Mouse (Mus musculus) layer of hippocampus, adult 2 months (tissue): ENCODE results near the gene Pum3. TPM values are rescaled to one million over a fixed set of nuclear protein-coding genes. Genes with fewer than 3 reads are reported as not detected.
"Not testable (repeated sequence)": the region's sequence is repeated elsewhere in the genome, so short reads cannot be mapped to it uniquely, and the experiment has no call there.

ENCODE experiments used
- DNase-seq, 2 experiments: peaks; one replicate each; pipeline ENCODE4 v3.0.0; 2022; ENCODE audit warnings: low spot score in 2 of 2
- H3K27ac ChIP-seq: fragments of 200-600 bp; 2 replicates; pipeline ENCODE4 v1.8.1; 2022
- H3K4me3 ChIP-seq: fragments of 200-600 bp; 2 replicates; pipeline ENCODE4 v1.8.1; 2022; ENCODE audit warnings: mild to moderate bottlenecking
- CTCF ChIP-seq: fragments of 200-600 bp; conservative IDR thresholded peaks from 2 replicates; pipeline ENCODE4 v1.8.1; 2022; ENCODE audit warnings: antibody characterized with exemption, mild to moderate bottlenecking, moderate library complexity
- total RNA-seq, 2 experiments: library from RNA; stranded (reverse); gene quantifications; 2 replicates each; pipeline ENCODE4 v1.2.3; 2021

Pum3 gene
- total RNA-seq, 2 experiments from 2014 or later: 50.5 to 52.3 TPM

DNA sequence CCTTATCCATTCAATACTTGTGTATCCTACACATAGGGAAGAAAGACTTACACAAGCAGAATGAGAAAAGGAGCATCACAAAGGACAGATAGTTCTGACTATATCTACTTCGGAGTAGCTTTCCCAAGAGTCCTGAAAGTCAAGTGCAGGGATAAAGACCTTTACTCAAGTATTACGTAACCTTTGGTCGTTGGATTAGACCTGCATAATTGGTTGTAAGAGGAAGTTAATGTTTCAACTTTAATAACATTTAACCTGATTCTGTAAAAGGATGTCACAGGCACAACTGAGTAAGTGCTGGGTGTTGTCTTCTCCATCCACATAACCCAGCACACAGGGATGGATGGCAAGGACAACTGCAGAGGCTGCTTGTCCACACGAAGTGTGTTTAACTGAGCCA lies 18.3 kb downstream of the Pum3 start:
- TF ChIP-seq CTCF: no peak

DNA sequence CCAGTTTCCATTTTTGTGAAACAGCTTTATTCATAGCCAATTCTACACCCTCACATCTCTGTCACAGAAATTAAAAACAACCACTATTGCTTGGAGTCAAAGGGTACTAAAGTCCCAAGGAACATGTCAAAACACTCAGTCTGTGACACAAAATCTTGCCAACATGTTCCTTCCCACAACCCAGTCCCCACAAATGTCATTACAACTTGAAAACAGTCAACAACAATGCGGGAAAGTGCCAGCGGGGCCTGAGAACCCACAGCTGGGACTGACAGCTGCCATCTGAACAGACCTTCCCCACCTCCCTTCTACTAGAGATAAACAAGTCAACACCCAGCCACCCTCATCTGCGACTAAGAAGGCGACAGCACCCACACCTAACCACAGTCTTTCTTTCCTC lies 18.9 kb downstream of the Pum3 start:
- TF ChIP-seq CTCF: no peak
- Histone ChIP-seq H3K27ac (no peak overlapping the region), H3K4me3 (no peak overlapping the region)
- DNase-seq: no peak

More for the DNA sequence above, 18.3 kb downstream of the Pum3 start:
- H3K4me3 ChIP-seq: no peak overlapping the region
- DNase-seq: no peak
- no peak overlapping the region for H3K27ac ChIP-seq

DNA sequence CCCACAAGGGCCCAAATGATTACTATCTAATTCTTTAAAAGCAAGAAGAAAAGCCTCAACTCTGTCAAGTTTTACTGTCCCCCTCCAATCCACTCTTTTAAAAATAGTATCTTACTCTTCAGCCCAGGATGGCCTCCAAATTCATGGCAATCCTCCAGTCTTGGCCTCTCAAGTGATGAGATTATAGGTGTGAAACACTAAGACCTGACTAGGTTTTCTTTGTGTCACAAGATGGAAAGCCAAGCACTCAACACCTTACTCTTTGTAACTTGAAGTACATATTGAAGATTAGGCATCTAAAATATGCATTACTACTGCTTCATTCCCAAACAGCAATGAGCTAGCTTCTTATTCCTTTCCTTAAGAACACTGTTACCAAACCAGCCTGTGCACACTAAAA lies 19.8 kb downstream of the Pum3 start:
- no peak for TF ChIP-seq CTCF
- no peak for DNase-seq
- Histone ChIP-seq H3K27ac (no peak overlapping the region), H3K4me3 (no peak overlapping the region)

GRCm38 (mm10) chr19:27409196-27409595 lies 20.4 kb downstream of the Pum3 start:
- DNase-seq: no peak
- H3K27ac ChIP-seq: no peak overlapping the region
- TF ChIP-seq CTCF: no peak
- H3K4me3 ChIP-seq: no peak overlapping the region

GRCm38 (mm10) chr19:27397797-27398196 lies 31.8 kb downstream of the Pum3 start:
- H3K4me3 ChIP-seq: no peak overlapping the region
- H3K27ac ChIP-seq: no peak overlapping the region
- TF ChIP-seq CTCF: no peak
- no peak for DNase-seq

DNA sequence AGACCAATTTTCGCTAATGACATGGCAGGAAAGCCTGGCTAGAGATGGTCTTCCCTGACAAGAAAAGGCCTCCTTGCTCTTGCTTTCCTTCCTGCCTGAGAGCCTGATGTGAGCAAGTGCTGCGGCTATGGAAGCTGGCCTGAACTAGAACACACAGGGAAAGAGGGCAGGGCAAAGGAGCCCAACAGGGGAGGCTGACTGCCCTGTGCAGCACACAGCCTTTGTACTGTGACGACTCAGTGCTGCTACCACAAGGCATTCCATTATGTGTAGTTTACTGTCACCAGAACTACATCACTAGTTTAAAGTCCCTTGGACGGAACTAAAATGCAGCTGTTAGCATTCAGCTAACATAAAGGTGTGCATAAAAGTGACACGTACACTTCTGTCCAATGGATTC lies 32.4 kb downstream of the Pum3 start:
- DNase-seq: no peak
- H3K27ac ChIP-seq: no peak overlapping the region
- TF ChIP-seq CTCF: no peak
- H3K4me3 ChIP-seq: no peak overlapping the region

DNA sequence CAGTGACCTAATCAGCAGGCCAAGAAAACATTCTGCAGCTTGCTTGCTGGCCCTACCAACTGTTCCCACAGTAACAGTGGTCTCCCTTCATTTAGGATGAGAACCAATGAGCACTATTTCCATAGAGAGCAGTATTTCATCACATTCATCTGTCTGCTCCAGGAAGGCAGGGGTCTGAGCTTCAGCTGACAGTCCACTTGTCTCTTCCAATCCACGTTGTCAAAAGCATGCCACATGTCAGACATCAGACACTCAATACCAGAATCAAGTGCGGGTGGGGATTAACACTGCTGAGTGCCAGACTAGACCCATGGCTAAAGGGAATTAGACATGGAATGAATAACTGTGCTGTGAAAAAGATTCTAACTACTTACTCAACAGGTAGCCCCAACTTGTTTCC lies 32.9 kb downstream of the Pum3 start:
- Histone ChIP-seq H3K27ac (no peak overlapping the region), H3K4me3 (no peak overlapping the region)
- TF ChIP-seq CTCF: no peak
- no peak for DNase-seq

DNA sequence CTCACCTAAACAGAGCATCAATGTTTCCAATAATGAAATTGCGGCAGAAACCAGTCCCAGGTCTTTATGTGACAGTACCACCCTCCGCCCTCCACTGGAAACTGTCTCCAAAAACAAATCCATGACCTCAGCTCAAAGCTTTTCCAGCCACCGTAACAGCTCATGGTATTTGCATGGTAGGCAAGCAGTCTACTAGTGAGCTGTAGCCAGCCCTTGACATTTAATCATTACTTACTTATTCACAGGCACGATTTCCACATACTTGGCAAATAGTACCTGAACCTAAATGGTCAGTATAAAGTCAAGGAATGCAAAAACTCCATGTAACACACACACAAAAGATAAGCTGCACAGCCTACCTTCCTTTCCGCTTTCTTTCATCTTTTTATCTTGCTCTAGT lies 33.7 kb downstream of the Pum3 start:
- Histone ChIP-seq H3K4me3 (no peak overlapping the region), H3K27ac (no peak overlapping the region)
- no peak for TF ChIP-seq CTCF
- no peak for DNase-seq

GRCm38 (mm10) chr19:27395481-27395880 lies 34.1 kb downstream of the Pum3 start:
- Histone ChIP-seq H3K4me3 (no peak overlapping the region), H3K27ac (no peak overlapping the region)
- no peak for DNase-seq
- TF ChIP-seq CTCF: peak; percentile 58

DNA sequence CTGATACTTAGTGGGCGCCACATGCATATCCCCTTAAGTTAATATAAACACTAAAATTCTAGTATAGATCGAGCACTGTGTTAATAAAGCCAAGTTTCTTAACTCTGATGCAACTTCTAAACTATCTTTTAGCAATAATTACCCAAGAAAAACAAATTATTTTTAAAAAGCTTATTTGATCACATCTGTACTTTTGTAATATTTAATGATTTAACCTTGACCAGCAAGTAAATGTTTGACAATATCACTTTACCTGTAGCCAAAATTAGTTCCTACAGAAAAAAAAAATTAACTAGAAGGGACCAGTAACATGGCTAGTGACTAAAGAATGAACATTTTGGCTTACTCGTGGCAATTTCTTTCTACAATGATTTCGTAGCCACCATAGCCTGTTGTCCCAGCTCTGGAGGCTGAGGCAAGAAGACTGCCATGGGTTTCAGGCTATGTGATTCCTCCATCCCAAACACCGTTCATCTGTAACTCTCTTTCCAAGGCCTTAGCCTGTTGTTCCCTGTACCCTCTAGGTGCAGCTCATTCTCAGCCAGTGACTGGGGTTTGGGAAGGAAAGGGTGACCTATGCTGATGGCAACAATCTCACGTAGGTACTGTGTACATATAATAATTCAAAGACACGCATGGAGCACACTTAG lies 35.2 kb downstream of the Pum3 start:
- no peak overlapping the region for H3K27ac ChIP-seq
- TF ChIP-seq CTCF: no peak
- no peak overlapping the region for H3K4me3 ChIP-seq
- DNase-seq: no peak

DNA sequence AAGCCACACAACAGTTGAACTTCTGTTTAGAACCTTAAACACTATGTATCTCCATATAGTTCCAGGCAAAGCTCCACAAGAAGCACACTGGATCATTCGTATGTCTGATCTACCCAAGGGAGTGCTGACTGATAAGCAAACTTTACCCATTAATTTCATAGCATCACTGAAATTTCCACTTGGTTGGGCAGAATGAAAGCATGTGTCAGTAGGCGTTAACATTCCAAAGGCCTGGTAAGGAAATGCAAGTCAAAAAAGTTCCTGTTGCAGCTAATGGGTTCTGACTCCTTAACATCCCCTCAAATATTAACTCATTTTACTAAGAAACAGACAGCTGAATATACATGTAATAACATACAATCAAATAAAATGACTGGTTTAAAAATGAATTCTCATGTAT lies 37.2 kb downstream of the Pum3 start:
- TF ChIP-seq CTCF: no peak
- no peak for DNase-seq
- H3K27ac ChIP-seq: no peak overlapping the region
- H3K4me3 ChIP-seq: no peak overlapping the region

GRCm38 (mm10) chr19:27391344-27391743 lies 38.3 kb downstream of the Pum3 start:
- no peak for TF ChIP-seq CTCF
- Histone ChIP-seq H3K27ac (no peak overlapping the region), H3K4me3 (no peak overlapping the region)
- DNase-seq: no peak

DNA sequence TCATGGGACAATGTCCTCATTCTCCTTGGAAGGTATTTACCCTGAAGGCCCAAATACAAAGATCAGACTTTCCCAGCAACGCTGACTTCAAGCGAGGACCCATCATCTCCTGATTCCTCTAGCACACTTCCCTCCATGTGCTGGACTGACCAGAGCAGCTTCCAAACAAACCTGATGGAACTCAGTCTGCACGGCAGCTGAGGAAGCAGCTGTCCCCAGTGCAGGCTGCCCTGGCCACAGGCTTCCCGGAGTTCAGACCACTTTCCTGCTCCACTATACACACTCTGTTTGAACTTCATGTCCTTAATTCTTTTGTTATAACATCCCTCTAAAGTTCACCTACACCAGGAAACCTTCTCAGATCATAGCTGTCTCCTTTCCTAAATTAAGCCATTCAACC lies 40.1 kb downstream of the Pum3 start:
- not testable (repeated sequence) for H3K27ac ChIP-seq

DNA sequence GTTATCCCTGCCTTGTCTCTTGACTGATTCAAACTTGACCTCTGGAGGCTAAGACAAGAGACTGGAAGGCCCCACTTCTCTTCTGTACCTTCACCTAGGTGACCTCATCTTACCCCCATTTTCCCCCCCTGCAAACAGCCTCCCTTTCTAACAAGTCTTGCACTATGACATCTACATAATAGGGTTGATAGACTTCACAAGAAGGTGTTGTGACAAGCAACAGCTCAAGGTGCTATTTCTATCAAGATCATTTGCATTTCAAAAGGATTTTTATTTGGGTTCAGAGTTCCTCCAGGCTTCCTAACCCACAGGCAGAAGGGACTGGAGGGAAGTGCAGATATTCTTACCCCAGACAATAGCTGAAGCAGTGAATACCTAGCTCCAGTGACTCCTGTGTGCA lies 44.3 kb downstream of the Pum3 start:
- no peak for TF ChIP-seq CTCF
- no peak for DNase-seq
- Histone ChIP-seq H3K27ac (no peak overlapping the region), H3K4me3 (no peak overlapping the region)

More for the DNA sequence above, 40.1 kb downstream of the Pum3 start:
- not testable (repeated sequence) for DNase-seq, H3K4me3 ChIP-seq

GRCm38 (mm10) chr19:27383266-27383665 lies 46.4 kb downstream of the Pum3 start:
- Histone ChIP-seq H3K4me3 (no peak overlapping the region), H3K27ac (no peak overlapping the region)

More at GRCm38 (mm10) chr19:27383266-27383665, 46.4 kb downstream of the Pum3 start:
- TF ChIP-seq CTCF: no peak
- no peak for DNase-seq
